Mouse (Mus musculus) heart, embryonic 13.5 days (tissue): Measurements from ENCODE around the gene Cisd1. TPM values are rescaled to one million over a fixed set of nuclear protein-coding genes. Genes with fewer than 3 reads are reported as not detected.
A peak's percentile ranks its signal among the peaks of the same experiment; 100 is the strongest.

Source experiments
- ATAC-seq: fragments of 200-750 bp; cut with Nextera tagmentation; 2 replicates; pipeline ENCODE4 v1.8.0; 2017; ENCODE audit warnings: moderate TSS enrichment; ENCODE audit not compliant: insufficient number of reproducible peaks, low FRiP score, low TSS enrichment; ENCODE audit errors: extremely low read depth
- H3K27ac ChIP-seq: fragments of 300-500 bp; sonication (generic); replicated peaks from 2 replicates; pipeline ENCODE4 v1.5.1; 2015; ENCODE audit warnings: moderate library complexity, mild to moderate bottlenecking, inconsistent platforms
- H3K27me3 ChIP-seq: fragments of 300-500 bp; sonication (generic); replicated peaks from 2 replicates; pipeline ENCODE4 v1.6.1; 2015; ENCODE audit warnings: mild to moderate bottlenecking, inconsistent platforms
- H3K36me3 ChIP-seq: fragments of 300-500 bp; sonication (generic); 2 replicates; pipeline ENCODE4 v1.6.1; 2015; ENCODE audit warnings: mild to moderate bottlenecking, inconsistent platforms
- H3K4me1 ChIP-seq: fragments of 300-500 bp; sonication (generic); 2 replicates; pipeline ENCODE4 v1.6.1; 2015; ENCODE audit warnings: inconsistent platforms
- H3K4me2 ChIP-seq: fragments of 300-500 bp; sonication (generic); 2 replicates; pipeline ENCODE4 v1.6.1; 2015; ENCODE audit warnings: inconsistent platforms, mild to moderate bottlenecking, moderate library complexity
- H3K4me3 ChIP-seq: fragments of 300-500 bp; sonication (generic); 2 replicates; pipeline ENCODE4 v1.5.1; 2015; ENCODE audit warnings: moderate library complexity, mild to moderate bottlenecking, inconsistent platforms
- H3K9ac ChIP-seq: fragments of 300-500 bp; sonication (generic); 2 replicates; pipeline ENCODE4 v1.6.1; 2015; ENCODE audit warnings: inconsistent platforms, mild to moderate bottlenecking, moderate library complexity
- H3K9me3 ChIP-seq: fragments of 300-500 bp; sonication (generic); 2 replicates; pipeline ENCODE4 v1.6.1; 2016; ENCODE audit warnings: inconsistent platforms
- WGBS: fragments of 180-500 bp; shearing (Covaris S2); methylation state at CpG from one replicate; pipeline ENCODE4 v1.1.7; 2015; ENCODE audit warnings: mixed read lengths; 5-methylcytosine and 5-hydroxymethylcytosine counted together
- polyA plus RNA-seq: library from polyadenylated mRNA; unstranded; fragments of >200 nt; fragmentation: Nextera tagmentation; extraction: Ambion mirVana; gene quantifications from 2 replicates; pipeline ENCODE4 v1.2.1, GENCODE M21; 2015

The Cisd1 gene
- polyA plus RNA-seq, 1 experiment from 2014 or later, result 162 TPM

- Histone ChIP-seq H3K27me3 (no peaks in the 10 kb centered on the region), H3K9ac (peak overlapping the region; percentile 94), H3K9me3 (no peaks in the 10 kb centered on the region), H3K36me3 (0 out of 2 replicates have a peak, but pooled peaks cover 8% of the 10 kb centered on the region), H3K4me1 (peaks cover 36% of the 10 kb centered on the region), H3K4me2 (peak overlapping the region; percentile 96), H3K4me3 (peak overlapping the region; percentile 92), H3K27ac (peak overlapping the region; percentile 85)
- under 1% methylated on average over 46 of the region's 48 CpGs for WGBS
- no peak; the same call in 1 of the 2 replicates for ATAC-seq
Observed at GRCm38 (mm10) chr10:71347964-71348636, 3.3 kb upstream of the Cisd1 start.

GRCm38 (mm10) chr10:71347509-71347949 lies 2.8 kb upstream of the Cisd1 start, which contains the start of gene Ipmk:
Gene Ipmk, plus strand, starts transcription at chr10:71347763.
- ATAC-seq, result peak; percentile 86
- H3K9me3 ChIP-seq, result no peaks in the 10 kb centered on the region
- 0 out of 2 replicates have a peak, but pooled peaks cover 6% of the 10 kb centered on the region for H3K36me3 ChIP-seq
- no peaks in the 10 kb centered on the region for H3K27me3 ChIP-seq
- peaks cover 37% of the 10 kb centered on the region for H3K4me1 ChIP-seq
- under 1% methylated on average over 38 of the region's 49 CpGs for WGBS
- H3K9ac ChIP-seq, result peak within 1 kb of the TSS; percentile 94
- peak within 1 kb of the TSS; percentile 92 for H3K4me3 ChIP-seq
- H3K4me2 ChIP-seq, result peak within 1 kb of the TSS; percentile 96
- peak within 1 kb of the TSS; percentile 85 for H3K27ac ChIP-seq

- H3K4me1 ChIP-seq, result peaks cover 37% of the 10 kb centered on the region
- H3K9me3 ChIP-seq, result no peaks in the 10 kb centered on the region
- H3K4me3 ChIP-seq, result peak overlapping the region; percentile 92
- H3K4me2 ChIP-seq, result peak overlapping the region; percentile 96
- H3K36me3 ChIP-seq, result 0 out of 2 replicates have a peak, but pooled peaks cover 6% of the 10 kb centered on the region
- H3K9ac ChIP-seq, result peak overlapping the region; percentile 94
- no peaks in the 10 kb centered on the region for H3K27me3 ChIP-seq
- no peak for ATAC-seq
- 9% methylated on average over 13 of the region's 13 CpGs for WGBS
- peak overlapping the region; percentile 85 for H3K27ac ChIP-seq
Observed at GRCm38 (mm10) chr10:71346722-71347508, 2.2 kb upstream of the Cisd1 start.

GRCm38 (mm10) chr10:71346106-71346505 lies 1.4 kb upstream of the Cisd1 start:
- H3K9me3 ChIP-seq, result no peaks in the 10 kb centered on the region
- no peaks in the 10 kb centered on the region for H3K27me3 ChIP-seq
- WGBS, result 48% methylated on average over 2 of the region's 2 CpGs
- no peak overlapping the region for H3K27ac ChIP-seq
- no peak for ATAC-seq
- H3K4me2 ChIP-seq, result no peak overlapping the region
- H3K9ac ChIP-seq, result no peak overlapping the region
- peaks cover 37% of the 10 kb centered on the region for H3K4me1 ChIP-seq
- H3K36me3 ChIP-seq, result 0 out of 2 replicates have a peak, but pooled peaks cover 5% of the 10 kb centered on the region
- H3K4me3 ChIP-seq, result no peak overlapping the region

- no peaks in the 10 kb centered on the region for H3K36me3 ChIP-seq
- WGBS, result 24% methylated on average over 14 of the region's 14 CpGs
- H3K9me3 ChIP-seq, result no peaks in the 10 kb centered on the region
- peak overlapping the region; percentile 88 for H3K4me2 ChIP-seq
- peak overlapping the region; percentile 70 for H3K4me3 ChIP-seq
- H3K9ac ChIP-seq, result peak overlapping the region; percentile 84
- peaks cover 40% of the 10 kb centered on the region for H3K4me1 ChIP-seq
- no peak overlapping the region for H3K27ac ChIP-seq
- ATAC-seq, result no peak
- no peaks in the 10 kb centered on the region for H3K27me3 ChIP-seq
Observed at GRCm38 (mm10) chr10:71343567-71344265, 1.0 kb downstream of the Cisd1 start.

GRCm38 (mm10) chr10:71343130-71343529 lies 1.6 kb downstream of the Cisd1 start:
- no peak overlapping the region for H3K4me3 ChIP-seq
- H3K27ac ChIP-seq, result no peak overlapping the region
- H3K36me3 ChIP-seq, result no peaks in the 10 kb centered on the region
- peak overlapping the region; percentile 88; the same call in 1 of the 2 replicates for H3K4me2 ChIP-seq
- ATAC-seq, result no peak
- peak overlapping the region; percentile 84 for H3K9ac ChIP-seq
- no peaks in the 10 kb centered on the region for H3K9me3 ChIP-seq
- H3K27me3 ChIP-seq, result no peaks in the 10 kb centered on the region
- peaks cover 43% of the 10 kb centered on the region for H3K4me1 ChIP-seq
- WGBS, result 86% methylated on average over 3 of the region's 3 CpGs

- H3K4me3 ChIP-seq, result no peak overlapping the region
- no peak overlapping the region for H3K27ac ChIP-seq
- ATAC-seq, result no peak
- H3K4me1 ChIP-seq, result peaks cover 49% of the 10 kb centered on the region
- H3K9me3 ChIP-seq, result no peaks in the 10 kb centered on the region
- 86% methylated on average over 7 of the region's 7 CpGs for WGBS
- no peak overlapping the region for H3K4me2 ChIP-seq
- no peaks in the 10 kb centered on the region for H3K36me3 ChIP-seq
- no peak overlapping the region for H3K9ac ChIP-seq
- no peaks in the 10 kb centered on the region for H3K27me3 ChIP-seq
Observed at GRCm38 (mm10) chr10:71342030-71342805, 2.5 kb downstream of the Cisd1 start.

- H3K4me3 ChIP-seq, result no peak overlapping the region
- peaks cover 41% of the 10 kb centered on the region for H3K4me1 ChIP-seq
- WGBS, result 93% methylated on average over 9 of the region's 9 CpGs
- no peaks in the 10 kb centered on the region for H3K9me3 ChIP-seq
- peaks cover 1% of the 10 kb centered on the region for H3K36me3 ChIP-seq
- ATAC-seq, result no peak
- H3K27ac ChIP-seq, result no peak overlapping the region
- H3K4me2 ChIP-seq, result no peak overlapping the region
- no peaks in the 10 kb centered on the region for H3K27me3 ChIP-seq
- no peak overlapping the region for H3K9ac ChIP-seq
Observed at GRCm38 (mm10) chr10:71341290-71341689, 3.5 kb downstream of the Cisd1 start.

- Histone ChIP-seq H3K4me3 (no peak overlapping the region), H3K9me3 (no peaks in the 10 kb centered on the region), H3K9ac (no peak overlapping the region), H3K27ac (no peak overlapping the region), H3K4me2 (no peak overlapping the region), H3K36me3 (peaks cover 12% of the 10 kb centered on the region), H3K4me1 (peaks cover 39% of the 10 kb centered on the region), H3K27me3 (no peaks in the 10 kb centered on the region)
- WGBS, result 81% methylated on average over 2 of the region's 2 CpGs
- no peak for ATAC-seq
Observed at GRCm38 (mm10) chr10:71340195-71340594, 4.6 kb downstream of the Cisd1 start.

- Histone ChIP-seq H3K9me3 (no peaks in the 10 kb centered on the region), H3K27me3 (no peaks in the 10 kb centered on the region), H3K4me2 (no peak overlapping the region), H3K27ac (no peak overlapping the region), H3K4me3 (no peak overlapping the region), H3K36me3 (peaks cover 20% of the 10 kb centered on the region), H3K9ac (peak overlapping the region; percentile 37; the same call in 1 of the 2 replicates), H3K4me1 (peaks cover 35% of the 10 kb centered on the region)
- ATAC-seq, result no peak
- 55% methylated on average over 4 of the region's 4 CpGs for WGBS
Observed at GRCm38 (mm10) chr10:71339463-71339862, 5.3 kb downstream of the Cisd1 start.
